Comparison of ENCODE assay signal across 8 mouse cellular contexts in the genomic region with DNA sequence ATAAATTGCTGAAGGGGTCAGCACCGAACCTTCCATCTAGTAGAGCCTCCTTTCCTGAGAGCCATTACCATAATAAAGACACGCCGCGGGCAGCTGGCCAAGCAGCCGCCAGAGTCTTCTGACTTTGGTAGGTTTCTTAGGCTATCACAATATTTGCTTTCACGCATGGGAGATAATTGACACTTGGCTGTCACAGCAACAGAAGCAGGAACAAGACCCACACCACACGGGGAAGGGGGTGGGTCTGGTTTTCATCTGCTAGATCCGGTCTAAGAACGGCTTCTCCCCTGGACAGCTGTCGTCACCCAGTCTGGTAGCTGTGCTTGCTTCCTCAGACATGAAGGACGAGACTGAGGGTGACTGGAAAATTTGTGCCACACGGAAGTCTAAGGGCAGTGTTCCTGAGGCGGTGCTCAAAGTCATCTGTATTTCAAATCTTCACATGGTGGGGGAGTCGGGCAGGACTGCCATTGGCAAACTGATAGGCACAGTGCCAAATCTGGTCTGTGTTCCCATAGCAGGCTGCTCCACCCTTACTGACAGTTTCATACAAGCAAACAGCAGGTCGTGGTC.
DNase-seq lines count a peak whose midpoint lies in the region; ATAC-seq and TF ChIP-seq lines count a peak whose summit lies in the region.
"Had no signal": no experiment of that assay in that cellular context is flagged by ENCODE, and none has a peak within 500 bp of the region (broad histone marks: within the 10 kb centered on the region; RNA-seq: fewer than 3 reads in every experiment).

No protein-coding gene starts in this region.

- no peak overlapping the region for H3K4me2 ChIP-seq in forebrain, embryonic 16.5 days (ENCODE audit: low read length)
- H3K4me2 ChIP-seq in intestine, embryonic 15.5 days (replicated peaks), result no peak overlapping the region

- DNase-seq in kidney, adult 2 months, result peak; percentile 18
- no peak for DNase-seq in kidney, adult 18-20 months
- DNase-seq in cerebellum, adult 8-10 months, result no peak
- DNase-seq: right cerebral cortex, postnatal 25 days had no signal

- no peaks in the 10 kb centered on the region for H3K27me3 ChIP-seq in kidney, adult 2 months (replicated peaks; ENCODE audit: control insufficient read depth, insufficient read depth, low read length)
- no peaks in the 10 kb centered on the region for H3K27me3 ChIP-seq in forebrain, embryonic 16.5 days (replicated peaks; ENCODE audit: control insufficient read depth, insufficient read depth, low read length)
- no peaks in the 10 kb centered on the region for H3K27me3 ChIP-seq in intestine, embryonic 15.5 days (replicated peaks)

- H3K36me3 ChIP-seq in kidney, adult 2 months (ENCODE audit: control insufficient read depth, insufficient read depth, low read length), result no peaks in the 10 kb centered on the region
- no peaks in the 10 kb centered on the region for H3K36me3 ChIP-seq in forebrain, embryonic 16.5 days (ENCODE audit: control insufficient read depth, insufficient read depth)
- H3K36me3 ChIP-seq in intestine, embryonic 15.5 days, result no peaks in the 10 kb centered on the region

- 13% methylated on average over 15 of the region's 15 CpGs for WGBS in kidney, adult 2 months
- WGBS in forebrain, embryonic 16.5 days, result 23% methylated on average over 15 of the region's 15 CpGs
- WGBS in intestine, embryonic 15.5 days, result 49% methylated on average over 15 of the region's 15 CpGs

- no peak for TF ChIP-seq CTCF in kidney, adult 2 months (conservative IDR thresholded peaks at IDR 0.05; ENCODE audit: insufficient read depth, insufficient read length, low read depth, low read length)

- H3K4me3 ChIP-seq in kidney, adult 2 months (ENCODE audit: insufficient read depth, low read depth, low read length), result no peak overlapping the region
- H3K4me3 ChIP-seq in forebrain, embryonic 16.5 days (replicated peaks; ENCODE audit: low read length), result no peak overlapping the region
- H3K4me3 ChIP-seq in intestine, embryonic 15.5 days (replicated peaks), result no peak overlapping the region

- no peak overlapping the region for H3K9ac ChIP-seq in forebrain, embryonic 16.5 days (replicated peaks; ENCODE audit: low read depth, low read length)
- H3K9ac ChIP-seq in intestine, embryonic 15.5 days, result no peak overlapping the region

- no peaks in the 10 kb centered on the region for H3K9me3 ChIP-seq in forebrain, embryonic 16.5 days (ENCODE audit: control insufficient read depth, low read length)
- no peaks in the 10 kb centered on the region for H3K9me3 ChIP-seq in intestine, embryonic 15.5 days

- no peak for TF ChIP-seq POLR2A in kidney, adult 2 months (IDR thresholded peaks at IDR 0.05; ENCODE audit: low read depth, low read length)

- ATAC-seq in forebrain, embryonic 16.5 days, result peak; percentile 74
- ATAC-seq in intestine, embryonic 15.5 days, result peak; percentile 49; the same call in 1 of the 2 replicates
- ATAC-seq in megakaryocyte progenitor cell, adult 5-6 weeks (replicated peaks; ENCODE audit: poor library complexity), result peak; percentile 14; the same call in 1 of the 2 replicates
- no peak for ATAC-seq in activated CD4-positive, CD25-positive, alpha-beta regulatory T cell, adult 4 months

- H3K4me1 ChIP-seq in kidney, adult 2 months (ENCODE audit: control insufficient read depth, insufficient read depth, low read length), result no peaks in the 10 kb centered on the region
- H3K4me1 ChIP-seq in forebrain, embryonic 16.5 days (replicated peaks; ENCODE audit: control insufficient read depth, insufficient read depth, low read length), result peaks cover 7% of the 10 kb centered on the region; the same call in 1 of the 2 replicates
- no peaks in the 10 kb centered on the region for H3K4me1 ChIP-seq in intestine, embryonic 15.5 days (replicated peaks)

- H3K27ac ChIP-seq in kidney, adult 2 months (ENCODE audit: insufficient read depth, low read depth, low read length), result no peak overlapping the region
- no peak overlapping the region for H3K27ac ChIP-seq in forebrain, embryonic 16.5 days (ENCODE audit: low read length)
- H3K27ac ChIP-seq in intestine, embryonic 15.5 days, result no peak overlapping the region
